Mouse (Mus musculus) intestine, embryonic 14.5 days (tissue): ENCODE measurements around the gene Emc10. TPM values are rescaled to one million over a fixed set of nuclear protein-coding genes. Genes with fewer than 3 reads are reported as not detected.
A peak's percentile ranks its signal among the peaks of the same experiment; 100 is the strongest.

Experiments
- ATAC-seq: fragments of 200-750 bp; cut with Nextera tagmentation; replicated peaks from 2 replicates; pipeline ENCODE4 v1.8.0; 2017; ENCODE audit warnings: low read depth, moderate number of reproducible peaks, moderate TSS enrichment, moderate library complexity; ENCODE audit not compliant: low FRiP score, low TSS enrichment
- DNase-seq: peaks from one replicate; pipeline ENCODE4 v3.0.0-alpha.2; 2018; ENCODE audit warnings: low spot score
- H3K27ac ChIP-seq: fragments of 300-500 bp; sonication (generic); 2 replicates; pipeline ENCODE4 v1.5.1; 2014; ENCODE audit warnings: low read depth, mild to moderate bottlenecking, control low read depth
- H3K27me3 ChIP-seq: fragments of 300-500 bp; sonication (generic); replicated peaks from 2 replicates; pipeline ENCODE4 v1.6.1; 2014; ENCODE audit warnings: low read length, control low read depth; ENCODE audit not compliant: control insufficient read depth, insufficient read depth
- H3K36me3 ChIP-seq: fragments of 300-500 bp; sonication (generic); 2 replicates; pipeline ENCODE4 v1.6.1; 2014; ENCODE audit warnings: low read length, control low read depth; ENCODE audit not compliant: control insufficient read depth, insufficient read depth
- H3K4me1 ChIP-seq: fragments of 300-500 bp; sonication (generic); replicated peaks from 2 replicates; pipeline ENCODE4 v1.6.1; 2014; ENCODE audit warnings: low read length, control low read depth, mixed read lengths; ENCODE audit not compliant: control insufficient read depth, insufficient read depth
- H3K4me2 ChIP-seq: fragments of 300-500 bp; sonication (generic); 2 replicates; pipeline ENCODE4 v1.6.1; 2014; ENCODE audit warnings: low read length
- H3K4me3 ChIP-seq: fragments of 300-500 bp; sonication (generic); 2 replicates; pipeline ENCODE4 v1.5.1; 2014; ENCODE audit warnings: low read depth, low read length, control low read depth, mixed read lengths
- H3K9ac ChIP-seq: fragments of 300-500 bp; sonication (generic); 2 replicates; pipeline ENCODE4 v1.6.1; 2014; ENCODE audit warnings: mild to moderate bottlenecking, low read length
- H3K9me3 ChIP-seq: fragments of 300-500 bp; sonication (generic); 2 replicates; pipeline ENCODE4 v1.6.1; 2016; ENCODE audit warnings: low read length, control low read depth; ENCODE audit not compliant: control insufficient read depth
- WGBS: fragments of 180-500 bp; shearing (Covaris S2); extraction: QIAGEN DNeasy Blood & Tissue Kit; methylation state at CpG from one replicate; pipeline ENCODE4 v1.1.7; 2014; 5-methylcytosine and 5-hydroxymethylcytosine counted together
- polyA plus RNA-seq: library from polyadenylated mRNA; unstranded; fragments of >200 nt; fragmentation: Nextera tagmentation; extraction: Ambion mirVana; gene quantifications from 2 replicates; pipeline ENCODE4 v1.2.1, GENCODE M21; 2014

Emc10 gene
- polyA plus RNA-seq, 1 experiment from 2014 or later: 116 TPM

DNA sequence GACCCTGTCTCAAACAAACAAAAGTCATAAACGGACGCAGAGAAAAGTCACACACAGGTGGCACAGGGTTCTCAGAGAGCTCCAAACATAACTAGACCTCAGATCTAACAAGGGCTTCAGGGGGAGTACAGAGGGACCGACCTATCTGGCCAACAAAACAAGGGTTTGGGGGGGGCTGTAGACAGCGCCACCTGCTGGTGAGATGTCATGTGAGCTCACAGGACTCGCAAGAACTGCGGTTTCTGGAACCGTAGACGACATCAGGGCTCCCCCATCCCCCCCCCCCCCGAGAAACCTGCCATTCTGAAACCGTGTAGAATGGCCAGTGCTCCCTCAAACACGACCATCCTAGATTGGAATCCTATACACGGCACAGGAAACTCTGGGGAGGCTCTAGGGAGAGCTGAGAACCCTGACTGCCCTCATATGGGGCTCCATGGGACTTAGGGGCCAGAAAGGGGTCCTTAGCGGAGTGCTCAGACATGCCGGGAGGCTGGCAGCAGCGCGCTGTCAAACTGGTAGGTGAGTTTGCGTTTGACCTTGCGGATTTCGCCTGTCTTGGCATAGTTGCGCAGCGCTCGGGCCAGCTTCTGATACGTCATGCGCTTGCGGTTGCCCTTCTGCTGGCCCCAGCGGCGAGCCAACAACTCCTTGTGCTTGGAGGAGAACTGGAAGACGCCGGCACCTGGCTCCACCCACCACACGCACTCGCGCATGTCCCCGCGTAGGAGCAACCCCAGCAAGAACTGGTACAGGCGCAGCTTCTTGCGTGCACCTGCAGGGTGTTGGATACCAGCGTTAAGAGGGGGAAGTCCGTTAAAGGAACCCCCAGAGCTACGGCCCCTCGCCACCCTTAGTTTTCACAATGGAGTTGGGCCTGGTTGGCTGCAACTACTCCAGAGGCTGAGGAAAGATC lies 31.4 kb upstream of the Emc10 start:
- Histone ChIP-seq H3K27me3 (peaks cover 37% of the 10 kb centered on the region), H3K36me3 (0 out of 2 replicates have a peak, but pooled peaks cover 1% of the 10 kb centered on the region), H3K9me3 (no peaks in the 10 kb centered on the region), H3K4me3 (peak overlapping the region; percentile 34), H3K4me2 (peak overlapping the region; percentile 64), H3K4me1 (0 out of 2 replicates have a peak, but pooled peaks cover 3% of the 10 kb centered on the region), H3K27ac (no peak overlapping the region), H3K9ac (0 out of 2 replicates have a peak overlapping the region, but pooled peaks have one; percentile 20)
- 7% methylated on average over 40 of the region's 40 CpGs for WGBS
- peak; percentile 30; the same call in 1 of the 2 replicates for ATAC-seq
- DNase-seq: peak; percentile 85

DNA sequence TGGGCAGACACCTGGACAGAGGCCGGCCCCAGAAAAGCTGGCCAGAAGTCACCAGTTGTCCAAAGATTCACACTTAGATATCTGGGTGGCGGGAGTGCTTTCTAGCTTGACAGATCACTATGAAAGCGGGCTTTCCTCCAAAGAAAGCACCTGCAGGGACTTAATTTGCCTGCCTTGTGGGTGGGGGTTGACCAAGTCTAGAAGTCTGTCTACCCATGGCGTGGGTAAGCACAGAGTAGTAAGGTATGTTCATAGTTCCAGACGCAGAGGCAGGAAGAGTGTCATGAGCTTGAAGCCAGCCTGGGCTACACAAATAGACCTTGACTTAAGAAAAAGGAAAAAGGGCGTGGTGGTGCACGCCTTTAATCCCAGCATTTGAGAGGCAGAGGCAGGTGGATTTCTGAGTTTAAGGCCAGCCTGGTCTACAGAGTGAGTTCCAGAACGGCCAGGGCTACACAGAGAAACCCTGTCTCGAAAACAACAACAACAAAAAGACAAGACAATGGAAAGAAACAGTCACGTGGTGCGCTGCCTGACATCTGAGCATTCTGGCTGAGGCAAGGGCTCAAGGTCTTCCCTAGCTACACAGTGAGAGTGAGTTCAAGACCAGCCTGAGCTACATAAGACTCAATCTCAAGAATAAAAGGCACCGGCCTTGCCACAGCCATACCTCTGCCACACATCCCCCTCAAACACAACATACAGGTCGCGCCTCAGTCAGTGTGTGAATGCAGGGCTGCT lies 30.3 kb upstream of the Emc10 start:
- Histone ChIP-seq H3K4me3 (no peak overlapping the region), H3K36me3 (no peaks in the 10 kb centered on the region), H3K9ac (no peak overlapping the region), H3K4me2 (no peak overlapping the region), H3K4me1 (0 out of 2 replicates have a peak, but pooled peaks cover 3% of the 10 kb centered on the region), H3K27me3 (peaks cover 49% of the 10 kb centered on the region), H3K27ac (no peak overlapping the region), H3K9me3 (no peaks in the 10 kb centered on the region)
- 87% methylated on average over 14 of the region's 14 CpGs for WGBS
- no peak for ATAC-seq
- no peak for DNase-seq

DNA sequence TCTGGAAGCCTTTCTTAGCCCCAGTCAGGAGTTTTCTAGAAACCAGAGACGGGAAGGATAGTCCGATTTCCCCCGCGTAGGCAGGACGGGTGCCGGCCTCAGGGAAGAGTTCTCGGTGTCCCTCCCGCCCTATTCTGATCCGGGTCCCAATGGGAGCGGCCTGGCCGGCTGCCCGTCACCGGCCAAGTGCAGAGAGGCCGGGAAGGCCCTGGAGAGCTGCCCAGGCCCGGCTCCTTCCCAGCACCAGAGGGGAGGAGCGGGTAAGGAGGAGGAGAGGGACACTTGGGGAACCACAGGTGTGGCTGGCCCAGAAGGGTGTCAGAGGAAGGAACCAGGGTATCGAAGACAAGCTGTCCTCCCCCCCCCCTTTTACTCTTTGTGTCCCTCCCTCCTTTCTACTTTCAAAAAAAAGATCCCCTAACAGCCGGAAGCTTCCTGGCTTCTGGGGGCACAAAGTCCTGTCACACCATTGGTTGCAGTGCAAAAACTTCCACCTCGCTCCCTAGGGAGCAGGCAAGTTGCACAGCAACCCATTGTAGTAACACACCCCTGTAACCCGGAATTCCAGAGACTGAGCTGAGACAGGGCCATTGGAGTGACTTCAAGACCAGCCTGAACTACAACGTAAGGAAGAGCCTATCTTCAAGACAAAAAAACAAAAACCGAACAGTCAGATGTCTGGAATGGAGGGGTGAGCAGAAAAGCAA lies 28.9 kb upstream of the Emc10 start:
- Histone ChIP-seq H3K4me1 (0 out of 2 replicates have a peak, but pooled peaks cover 3% of the 10 kb centered on the region), H3K36me3 (no peaks in the 10 kb centered on the region), H3K4me3 (no peak overlapping the region), H3K9ac (no peak overlapping the region), H3K27me3 (peaks cover 57% of the 10 kb centered on the region), H3K9me3 (no peaks in the 10 kb centered on the region), H3K4me2 (peak overlapping the region; percentile 25; the same call in 1 of the 2 replicates), H3K27ac (no peak overlapping the region)
- WGBS: 18% methylated on average over 22 of the region's 22 CpGs
- DNase-seq (no peak), ATAC-seq (no peak)

DNA sequence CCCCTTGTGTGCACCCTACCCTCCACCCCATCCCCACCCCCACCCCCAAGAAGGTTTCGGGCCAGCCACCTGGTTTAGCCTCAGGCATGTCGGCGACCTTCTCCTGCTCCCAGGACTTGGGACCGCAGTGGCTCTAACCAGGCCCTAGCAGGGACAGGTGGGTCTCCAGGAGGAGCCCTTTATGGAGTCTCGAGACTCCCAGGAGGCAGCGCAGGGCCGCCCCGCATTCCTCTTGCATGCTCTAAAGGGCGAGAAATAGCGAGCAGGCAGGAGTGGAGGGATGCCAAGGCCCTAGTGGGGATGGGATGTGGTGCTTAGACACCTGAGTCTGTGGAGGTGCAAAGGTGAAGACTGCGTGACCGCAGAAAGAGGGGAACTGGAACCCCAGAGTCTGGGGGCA lies 28.2 kb upstream of the Emc10 start, which contains the start of gene Mybpc2:
Gene Mybpc2 (minus strand): TSS at position 155 of the 400 bp plus-strand sequence.
- H3K27ac ChIP-seq: no peak within 1 kb of the TSS
- no peak within 1 kb of the TSS for H3K4me3 ChIP-seq
- H3K9me3 ChIP-seq: no peaks in the 10 kb centered on the region
- H3K4me1 ChIP-seq: 0 out of 2 replicates have a peak, but pooled peaks cover 3% of the 10 kb centered on the region
- DNase-seq: no peak
- WGBS: 28% methylated on average over 12 of the region's 12 CpGs
- no peaks in the 10 kb centered on the region for H3K36me3 ChIP-seq
- peak within 1 kb of the TSS; percentile 25; the same call in 1 of the 2 replicates for H3K4me2 ChIP-seq
- peaks cover 57% of the 10 kb centered on the region for H3K27me3 ChIP-seq
- H3K9ac ChIP-seq: no peak within 1 kb of the TSS
- ATAC-seq: no peak

DNA sequence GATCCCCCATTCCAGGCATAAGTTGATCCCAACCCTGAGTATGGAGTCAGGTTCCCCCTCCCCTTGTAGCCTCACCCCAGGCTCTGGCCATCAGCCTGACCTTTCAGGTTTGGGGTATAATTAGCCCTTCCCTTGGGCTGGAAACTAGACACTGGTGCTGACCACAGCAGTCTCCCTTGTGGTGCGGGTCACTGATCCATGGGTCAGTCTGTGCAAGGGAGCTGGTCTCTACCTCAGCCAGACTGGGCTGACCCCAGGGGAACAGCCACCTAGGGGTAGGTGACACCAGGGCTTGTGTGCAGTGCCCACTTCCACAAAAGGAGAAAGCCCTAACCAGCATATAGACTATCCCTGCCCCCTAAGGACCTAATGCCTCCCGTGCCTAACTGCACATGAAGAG lies 26.7 kb upstream of the Emc10 start:
- H3K27ac ChIP-seq: no peak overlapping the region
- no peak overlapping the region for H3K4me2 ChIP-seq
- 0 out of 2 replicates have a peak, but pooled peaks cover 1% of the 10 kb centered on the region for H3K4me1 ChIP-seq
- H3K9me3 ChIP-seq: no peaks in the 10 kb centered on the region
- H3K9ac ChIP-seq: no peak overlapping the region
- ATAC-seq (no peak), DNase-seq (no peak)
- H3K4me3 ChIP-seq: no peak overlapping the region
- peaks cover 57% of the 10 kb centered on the region for H3K27me3 ChIP-seq
- 68% methylated on average over 2 of the region's 2 CpGs for WGBS
- H3K36me3 ChIP-seq: no peaks in the 10 kb centered on the region

DNA sequence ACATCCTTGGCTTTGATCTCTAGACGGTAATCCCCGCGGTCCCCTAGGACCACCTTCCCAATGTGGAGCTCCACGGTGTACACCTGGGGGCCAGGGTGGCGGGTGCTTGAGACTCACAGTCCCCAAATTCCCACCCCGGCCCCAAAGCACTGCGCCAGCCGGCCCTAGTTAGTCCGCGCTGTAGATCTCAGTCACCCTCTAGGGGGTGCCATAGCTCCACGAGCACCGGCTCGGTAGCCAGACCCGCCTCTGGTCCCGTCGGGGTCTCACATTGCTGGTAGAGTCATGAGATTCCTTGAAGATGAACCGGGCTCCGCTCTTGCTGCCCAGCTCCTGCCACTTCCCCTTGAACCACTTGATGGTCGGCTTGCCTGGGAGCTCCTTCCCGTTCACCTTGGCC lies 25.4 kb upstream of the Emc10 start:
- ATAC-seq: peak; percentile 51
- H3K4me3 ChIP-seq: no peak overlapping the region

DNA sequence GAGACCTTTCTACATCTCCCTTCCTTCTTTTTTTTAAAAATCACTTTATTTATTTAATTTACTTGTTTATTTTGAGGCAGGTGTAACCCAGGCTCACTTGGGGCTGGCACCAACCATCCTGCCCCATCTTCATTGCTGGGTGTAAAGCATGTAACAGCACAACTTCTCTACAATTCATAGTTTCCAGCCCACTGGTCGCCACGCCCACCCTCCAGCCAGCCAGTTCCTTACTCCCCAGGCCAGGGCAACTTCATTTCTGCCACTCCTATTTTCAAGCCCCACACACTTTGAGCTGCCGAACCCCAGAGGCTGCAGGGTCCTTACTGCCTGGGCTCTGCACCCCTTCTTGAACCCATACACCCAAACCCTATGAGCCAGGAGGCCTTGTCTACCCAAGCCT lies 24.7 kb upstream of the Emc10 start:
- Histone ChIP-seq H3K4me3 (no peak overlapping the region), H3K9ac (no peak overlapping the region), H3K36me3 (no peaks in the 10 kb centered on the region), H3K4me1 (no peaks in the 10 kb centered on the region), H3K4me2 (no peak overlapping the region), H3K9me3 (no peaks in the 10 kb centered on the region), H3K27ac (no peak overlapping the region), H3K27me3 (peaks cover 56% of the 10 kb centered on the region)
- DNase-seq (no peak), ATAC-seq (no peak)
- 56% methylated on average over 3 of the region's 3 CpGs for WGBS

More for the DNA sequence above, 25.4 kb upstream of the Emc10 start:
- Histone ChIP-seq H3K9ac (no peak overlapping the region), H3K4me1 (no peaks in the 10 kb centered on the region), H3K36me3 (no peaks in the 10 kb centered on the region), H3K27ac (no peak overlapping the region), H3K27me3 (peaks cover 56% of the 10 kb centered on the region), H3K4me2 (peak overlapping the region; percentile 18; the same call in 1 of the 2 replicates), H3K9me3 (no peaks in the 10 kb centered on the region)
- peak; percentile 73 for DNase-seq
- 2% methylated on average over 20 of the region's 20 CpGs for WGBS
